Mouse (Mus musculus): ENCODE data around the gene Zfp428.
A peak's percentile ranks its signal among the peaks of the same experiment; 100 is the strongest.

Zfp428 gene

GRCm38 (mm10) chr7:24551985-24552759 is 45.4 kb downstream of the Zfp428 start:
- DNase-seq (ENCODE audit: low read depth), result no peak

GRCm38 (mm10) chr7:24555786-24556185 is 49.0 kb downstream of the Zfp428 start:
- DNase-seq (ENCODE audit: low read depth), result no peak

GRCm38 (mm10) chr7:24561450-24561849 is 54.6 kb downstream of the Zfp428 start:
- DNase-seq (ENCODE audit: low read depth), result no peak

GRCm38 (mm10) chr7:24563191-24563836 is 56.5 kb downstream of the Zfp428 start:
- no peak for DNase-seq (ENCODE audit: low read depth)

- DNase-seq (ENCODE audit: low read depth), result peak; percentile 13
Measured at GRCm38 (mm10) chr7:24563837-24564206, 57.0 kb downstream of the Zfp428 start.

GRCm38 (mm10) chr7:24564607-24565265 is 57.9 kb downstream of the Zfp428 start:
- DNase-seq (ENCODE audit: low read depth), result peak; percentile 64
